Mouse (Mus musculus): ENCODE data around the gene Uvrag. TPM values are rescaled to one million over a fixed set of nuclear protein-coding genes. Genes with fewer than 3 reads are reported as not detected.

The Uvrag gene
- polyA plus RNA-seq, 1 experiment from 2014 or later: 20.9 TPM

- no peak overlapping the region for H3K4me2 ChIP-seq (replicated peaks)
- WGBS: 82% methylated on average over 6 of the region's 6 CpGs
- H3K27me3 ChIP-seq (replicated peaks): no peaks in the 10 kb centered on the region
- no peak for ATAC-seq
- H3K4me1 ChIP-seq (replicated peaks): peaks cover 13% of the 10 kb centered on the region
- no peak overlapping the region for H3K4me3 ChIP-seq (replicated peaks)
- no peak overlapping the region for H3K9ac ChIP-seq
- no peaks in the 10 kb centered on the region for H3K9me3 ChIP-seq
- no peaks in the 10 kb centered on the region for H3K36me3 ChIP-seq
- no peak overlapping the region for H3K27ac ChIP-seq
Measured at GRCm38 (mm10) chr7:99024791-99025190, 116.2 kb downstream of the Uvrag start.

- Histone ChIP-seq H3K27me3 (replicated peaks) (no peaks in the 10 kb centered on the region), H3K4me1 (replicated peaks) (peaks cover 13% of the 10 kb centered on the region), H3K9me3 (no peaks in the 10 kb centered on the region), H3K27ac (no peak overlapping the region), H3K4me3 (replicated peaks) (no peak overlapping the region), H3K36me3 (no peaks in the 10 kb centered on the region), H3K4me2 (replicated peaks) (no peak overlapping the region), H3K9ac (no peak overlapping the region)
- no peak for ATAC-seq
- WGBS: 72% methylated on average over 3 of the region's 3 CpGs
Measured at GRCm38 (mm10) chr7:99023931-99024330, 117.0 kb downstream of the Uvrag start.

GRCm38 (mm10) chr7:99021277-99021676, 119.7 kb downstream of the Uvrag start:
- H3K27me3 ChIP-seq (replicated peaks): no peaks in the 10 kb centered on the region
- H3K27ac ChIP-seq: no peak overlapping the region
- no peaks in the 10 kb centered on the region for H3K9me3 ChIP-seq
- H3K36me3 ChIP-seq: no peaks in the 10 kb centered on the region
- 47% methylated on average over 4 of the region's 4 CpGs for WGBS
- no peak for ATAC-seq
- H3K4me2 ChIP-seq (replicated peaks): no peak overlapping the region
- H3K4me1 ChIP-seq (replicated peaks): peaks cover 13% of the 10 kb centered on the region
- no peak overlapping the region for H3K9ac ChIP-seq
- no peak overlapping the region for H3K4me3 ChIP-seq (replicated peaks)

- ATAC-seq: no peak
- Histone ChIP-seq H3K4me2 (replicated peaks) (no peak overlapping the region), H3K36me3 (no peaks in the 10 kb centered on the region), H3K9me3 (no peaks in the 10 kb centered on the region), H3K9ac (no peak overlapping the region), H3K27me3 (replicated peaks) (no peaks in the 10 kb centered on the region), H3K4me1 (replicated peaks) (peaks cover 13% of the 10 kb centered on the region), H3K4me3 (replicated peaks) (no peak overlapping the region), H3K27ac (no peak overlapping the region)
- WGBS: 30% methylated on average over 4 of the region's 4 CpGs
Measured at GRCm38 (mm10) chr7:99020353-99020752, 120.6 kb downstream of the Uvrag start.

DNA sequence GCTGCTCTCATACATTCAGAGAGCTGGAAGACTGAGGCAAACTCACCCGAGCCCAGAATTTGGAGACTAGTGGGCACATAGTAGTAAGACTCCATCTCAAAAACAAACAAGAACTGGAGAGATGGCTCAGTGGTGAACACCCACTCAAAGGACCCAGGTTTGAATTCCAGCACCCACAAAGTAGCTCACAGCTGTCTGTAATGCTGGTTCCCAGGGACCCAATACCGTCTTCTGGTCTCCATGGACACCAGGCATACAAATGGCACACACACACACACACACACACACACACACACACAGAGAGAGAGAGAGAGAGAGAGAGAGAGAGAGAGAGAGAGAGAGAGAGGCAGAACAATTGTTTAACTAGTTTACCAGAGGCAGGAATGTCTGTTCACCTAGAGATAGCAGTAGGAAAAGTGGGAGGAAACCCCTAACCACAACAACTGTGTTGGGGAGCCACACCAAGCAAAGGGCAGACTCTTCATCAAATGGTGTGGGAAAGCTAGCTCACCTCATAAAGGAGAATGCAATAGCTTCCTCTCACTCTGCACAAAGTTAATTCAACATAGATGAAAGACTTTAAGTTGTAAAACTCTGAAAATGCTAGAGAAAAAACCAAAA, 123.6 kb downstream of the Uvrag start:
- H3K36me3 ChIP-seq: no peaks in the 10 kb centered on the region
- peaks cover 16% of the 10 kb centered on the region for H3K4me1 ChIP-seq (replicated peaks)
- H3K9ac ChIP-seq: no peak overlapping the region
- H3K27ac ChIP-seq: no peak overlapping the region
- WGBS: 76% methylated on average over 2 of the region's 2 CpGs
- no peaks in the 10 kb centered on the region for H3K9me3 ChIP-seq
- H3K4me2 ChIP-seq (replicated peaks): no peak overlapping the region
- no peaks in the 10 kb centered on the region for H3K27me3 ChIP-seq (replicated peaks)
- H3K4me3 ChIP-seq (replicated peaks): no peak overlapping the region
- no peak for ATAC-seq

DNA sequence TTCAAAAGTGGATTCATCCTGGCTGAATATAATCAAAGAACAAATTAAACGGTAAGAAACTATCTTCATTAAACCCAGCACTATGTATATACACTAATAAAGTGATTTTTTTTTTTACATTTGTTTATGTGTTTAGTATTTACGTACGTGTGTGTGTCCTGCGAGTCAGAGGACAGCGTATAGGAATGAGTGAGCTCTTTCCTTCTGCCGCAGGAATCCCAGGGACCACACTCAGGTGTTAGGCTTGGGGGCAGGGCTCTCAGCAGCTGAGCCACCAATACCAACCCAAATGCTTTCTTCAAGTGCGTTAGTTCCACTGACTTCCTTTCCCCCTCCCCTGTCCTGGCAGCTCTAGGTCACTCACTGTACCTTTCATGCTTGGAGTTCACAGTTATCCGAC, 125.0 kb downstream of the Uvrag start:
- Histone ChIP-seq H3K4me3 (replicated peaks) (no peak overlapping the region), H3K27me3 (replicated peaks) (no peaks in the 10 kb centered on the region), H3K9me3 (no peaks in the 10 kb centered on the region), H3K4me2 (replicated peaks) (no peak overlapping the region), H3K36me3 (no peaks in the 10 kb centered on the region), H3K27ac (no peak overlapping the region), H3K9ac (no peak overlapping the region), H3K4me1 (replicated peaks) (peaks cover 10% of the 10 kb centered on the region)
- ATAC-seq: no peak
- WGBS: 50% methylated on average over 8 of the region's 8 CpGs

GRCm38 (mm10) chr7:99015419-99015818, 125.5 kb downstream of the Uvrag start:
- Histone ChIP-seq H3K4me2 (replicated peaks) (no peak overlapping the region), H3K9me3 (no peaks in the 10 kb centered on the region)
- 41% methylated on average over 17 of the region's 17 CpGs for WGBS

DNA sequence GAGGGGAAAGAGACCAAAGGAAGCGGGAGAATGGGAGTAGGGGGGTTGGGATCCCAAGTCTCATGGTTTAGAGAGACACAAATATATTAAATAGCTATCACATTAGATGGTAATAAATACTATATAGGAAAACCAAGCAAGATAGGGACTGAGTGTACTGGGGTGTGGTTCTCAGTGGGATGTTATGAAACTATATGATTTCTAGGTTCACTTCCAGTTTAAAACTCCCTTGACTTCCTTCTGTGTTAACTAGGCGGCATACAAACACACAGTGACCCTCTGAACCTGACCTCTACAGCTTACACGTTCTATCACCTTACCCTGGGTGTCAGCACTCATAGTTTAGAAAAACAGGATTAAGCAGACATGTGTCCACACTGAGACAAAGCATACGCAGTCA, 126.3 kb downstream of the Uvrag start:
- H3K4me2 ChIP-seq (replicated peaks): no peak overlapping the region
- WGBS: 68% methylated on average over 4 of the region's 4 CpGs

More at GRCm38 (mm10) chr7:99015419-99015818, 125.5 kb downstream of the Uvrag start:
- Histone ChIP-seq H3K4me1 (replicated peaks) (peaks cover 7% of the 10 kb centered on the region; the same call in 1 of the 2 replicates), H3K9ac (no peak overlapping the region), H3K4me3 (replicated peaks) (no peak overlapping the region), H3K27me3 (replicated peaks) (no peaks in the 10 kb centered on the region), H3K36me3 (no peaks in the 10 kb centered on the region), H3K27ac (no peak overlapping the region)
- ATAC-seq: peak; percentile 56; the same call in 1 of the 2 replicates

DNA sequence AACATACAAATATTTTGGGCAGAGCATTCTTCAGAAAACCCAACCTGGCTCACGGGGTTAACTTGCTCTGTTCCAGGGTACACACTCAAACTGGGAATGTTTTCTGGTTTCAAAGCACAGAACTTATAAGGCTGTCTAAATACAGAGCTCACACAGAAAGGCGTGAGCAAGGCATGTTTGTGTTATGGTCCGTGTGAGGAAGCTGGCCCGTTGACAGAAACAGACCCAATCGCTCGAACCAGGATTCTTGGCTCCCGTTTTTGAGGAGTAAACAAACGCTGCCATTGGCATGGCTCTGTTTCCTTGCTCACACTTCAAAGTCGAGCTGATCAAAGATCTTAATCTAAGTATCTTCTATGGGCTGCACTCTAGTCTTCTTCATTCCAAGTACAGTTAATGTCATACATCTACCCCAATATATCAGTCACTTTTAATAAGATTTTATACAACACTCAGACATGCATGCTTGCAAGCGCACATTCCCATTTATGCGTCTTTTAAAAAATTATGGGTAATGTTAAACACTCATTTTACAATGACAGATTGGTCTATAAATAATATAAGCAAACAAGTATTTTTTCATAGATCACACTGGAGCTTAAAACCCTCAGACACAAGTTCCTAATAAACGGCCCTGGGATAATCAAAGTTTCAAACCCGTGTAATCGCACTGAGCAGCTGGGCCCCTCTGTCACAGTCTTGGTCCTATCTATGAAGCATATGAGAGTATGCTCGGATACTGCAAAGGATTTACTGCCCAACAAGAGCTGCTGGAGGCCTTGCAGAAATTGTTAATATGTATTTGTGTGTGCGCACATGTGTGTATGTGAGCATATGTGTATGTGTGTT, 133.2 kb downstream of the Uvrag start:
- Histone ChIP-seq H3K36me3 (no peaks in the 10 kb centered on the region), H3K27ac (no peak overlapping the region), H3K4me2 (replicated peaks) (no peak overlapping the region), H3K4me1 (replicated peaks) (no peaks in the 10 kb centered on the region), H3K9ac (no peak overlapping the region), H3K27me3 (replicated peaks) (no peaks in the 10 kb centered on the region), H3K4me3 (replicated peaks) (no peak overlapping the region), H3K9me3 (no peaks in the 10 kb centered on the region)
- 52% methylated on average over 16 of the region's 16 CpGs for WGBS
- ATAC-seq: no peak

More for the DNA sequence above, 126.3 kb downstream of the Uvrag start:
- no peak overlapping the region for H3K27ac ChIP-seq
- no peaks in the 10 kb centered on the region for H3K9me3 ChIP-seq
- no peak for ATAC-seq
- H3K36me3 ChIP-seq: no peaks in the 10 kb centered on the region
- no peaks in the 10 kb centered on the region for H3K27me3 ChIP-seq (replicated peaks)
- H3K4me1 ChIP-seq (replicated peaks): 0 out of 2 replicates have a peak, but pooled peaks cover 3% of the 10 kb centered on the region
- no peak overlapping the region for H3K9ac ChIP-seq
- no peak overlapping the region for H3K4me3 ChIP-seq (replicated peaks)

- no peaks in the 10 kb centered on the region for H3K27me3 ChIP-seq (replicated peaks)
- H3K4me2 ChIP-seq (replicated peaks): no peak overlapping the region
- ATAC-seq: no peak
- no peaks in the 10 kb centered on the region for H3K36me3 ChIP-seq
- no peak overlapping the region for H3K27ac ChIP-seq
- 88% methylated on average over 6 of the region's 6 CpGs for WGBS
- H3K4me3 ChIP-seq (replicated peaks): no peak overlapping the region
- H3K4me1 ChIP-seq (replicated peaks): no peaks in the 10 kb centered on the region
- H3K9ac ChIP-seq: no peak overlapping the region
- no peaks in the 10 kb centered on the region for H3K9me3 ChIP-seq
Measured at GRCm38 (mm10) chr7:99003231-99003630, 137.7 kb downstream of the Uvrag start.

DNA sequence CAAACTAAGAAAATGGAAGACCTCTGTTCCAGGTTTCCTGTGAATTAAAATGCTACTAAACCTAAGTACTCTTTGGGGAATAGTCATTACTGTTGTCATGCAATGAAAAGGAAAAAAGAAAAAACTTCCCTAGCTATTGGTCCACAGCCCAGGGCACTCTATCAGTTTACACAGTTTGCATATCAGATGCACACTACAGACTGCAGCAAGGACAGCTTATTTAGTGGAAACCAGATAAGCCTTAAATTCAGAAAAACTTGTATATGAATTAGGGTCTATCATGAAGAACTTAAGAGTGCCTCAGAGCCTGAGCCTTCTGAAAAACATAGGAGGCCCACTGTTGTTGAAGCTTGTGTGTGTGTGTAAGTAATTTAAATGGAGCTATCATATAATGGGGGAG, 142.2 kb downstream of the Uvrag start:
- no peak overlapping the region for H3K27ac ChIP-seq
- H3K4me3 ChIP-seq (replicated peaks): no peak overlapping the region
- ATAC-seq: no peak
- no peak overlapping the region for H3K9ac ChIP-seq
- no peaks in the 10 kb centered on the region for H3K9me3 ChIP-seq
- H3K4me1 ChIP-seq (replicated peaks): no peaks in the 10 kb centered on the region
- no peaks in the 10 kb centered on the region for H3K27me3 ChIP-seq (replicated peaks)
- H3K36me3 ChIP-seq: no peaks in the 10 kb centered on the region
- H3K4me2 ChIP-seq (replicated peaks): no peak overlapping the region

DNA sequence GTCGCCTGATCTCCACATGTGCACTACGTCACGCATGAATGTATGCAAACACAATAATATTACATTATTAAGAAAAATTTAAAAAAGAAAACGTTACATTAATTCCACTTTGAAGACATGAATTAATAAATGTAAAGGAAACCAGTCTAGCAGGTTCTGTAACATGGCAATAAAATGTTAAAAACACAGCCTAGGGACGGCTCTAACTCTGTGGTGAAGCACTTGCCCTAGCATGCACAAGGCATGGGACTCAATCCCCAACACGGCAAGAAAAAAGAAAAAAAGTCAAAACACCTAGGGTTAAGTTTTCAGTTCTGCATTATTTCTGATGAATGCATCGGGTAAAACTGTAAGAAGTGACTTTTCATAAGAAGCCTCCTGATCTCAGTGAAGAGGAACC, 143.2 kb downstream of the Uvrag start:
- ATAC-seq: no peak
- WGBS: 75% methylated on average over 7 of the region's 7 CpGs
- Histone ChIP-seq H3K9ac (no peak overlapping the region), H3K9me3 (no peaks in the 10 kb centered on the region), H3K27ac (no peak overlapping the region), H3K4me3 (replicated peaks) (no peak overlapping the region), H3K4me1 (replicated peaks) (no peaks in the 10 kb centered on the region), H3K4me2 (replicated peaks) (no peak overlapping the region), H3K27me3 (replicated peaks) (no peaks in the 10 kb centered on the region), H3K36me3 (no peaks in the 10 kb centered on the region)

- Histone ChIP-seq H3K4me3 (replicated peaks) (no peak overlapping the region), H3K36me3 (no peaks in the 10 kb centered on the region), H3K4me1 (replicated peaks) (no peaks in the 10 kb centered on the region), H3K9me3 (no peaks in the 10 kb centered on the region), H3K4me2 (replicated peaks) (no peak overlapping the region), H3K27ac (no peak overlapping the region), H3K9ac (no peak overlapping the region), H3K27me3 (replicated peaks) (no peaks in the 10 kb centered on the region)
- ATAC-seq: no peak
- 91% methylated on average over 6 of the region's 6 CpGs for WGBS
Measured at GRCm38 (mm10) chr7:98996791-98997190, 144.2 kb downstream of the Uvrag start.
